Mouse (Mus musculus) CH12.LX (cell line): Measurements from ENCODE around the gene Pbx2.

ENCODE experiments used
- CHD1 ChIP-seq: IDR thresholded peaks from 2 replicates; pipeline ENCODE4 v1.6.1; 2012; ENCODE audit warnings: low read depth, low read length, improper control_type of control experiment, inconsistent platforms
- CTCF ChIP-seq, 2 experiments: IDR thresholded peaks in 1 of 2; conservative IDR thresholded peaks in 1 of 2; 2 replicates each; pipeline ENCODE4 v1.5.1; 2011 to 2012; ENCODE audit warnings: low read depth in 2 of 2, low read length in 2 of 2, improper control_type of control experiment in 1 of 2, inconsistent platforms in 1 of 2, mild to moderate bottlenecking in 1 of 2, moderate library complexity in 1 of 2
- ELF1 ChIP-seq: IDR thresholded peaks from 2 replicates; pipeline ENCODE4 v1.6.1; 2014; ENCODE audit warnings: low read depth, mild to moderate bottlenecking, inconsistent platforms, low read length, improper control_type of control experiment
- EP300 ChIP-seq: IDR thresholded peaks from 2 replicates; pipeline ENCODE4 v1.6.1; 2011; ENCODE audit warnings: low read length, improper control_type of control experiment
- IRF4 ChIP-seq: IDR thresholded peaks from 2 replicates; pipeline ENCODE4 v1.6.1; 2014; ENCODE audit warnings: low read depth, mild to moderate bottlenecking, inconsistent platforms, low read length, improper control_type of control experiment
- MAX ChIP-seq: IDR thresholded peaks from 2 replicates; pipeline ENCODE4 v1.6.1; 2011; ENCODE audit warnings: low read length, improper control_type of control experiment
- MEF2A ChIP-seq: IDR thresholded peaks from 2 replicates; pipeline ENCODE4 v1.6.1; 2014; ENCODE audit warnings: low read depth, mild to moderate bottlenecking, inconsistent platforms, low read length, improper control_type of control experiment, borderline replicate concordance
- POLR2A ChIP-seq: IDR thresholded peaks from 2 replicates; pipeline ENCODE4 v1.6.1; 2011; ENCODE audit warnings: low read depth, mild to moderate bottlenecking, improper control_type of control experiment, low read length
- POLR2AphosphoS2 ChIP-seq: IDR thresholded peaks from 2 replicates; pipeline ENCODE4 v1.6.1; 2011; ENCODE audit warnings: low read depth, low read length, improper control_type of control experiment
- RAD21 ChIP-seq: IDR thresholded peaks from 2 replicates; pipeline ENCODE4 v1.6.1; 2011; ENCODE audit warnings: low read depth, mild to moderate bottlenecking, low read length, improper control_type of control experiment, moderate library complexity
- USF1 ChIP-seq: IDR thresholded peaks from 2 replicates; pipeline ENCODE4 v1.6.1; 2014; ENCODE audit warnings: low read depth, mild to moderate bottlenecking, inconsistent platforms, low read length, improper control_type of control experiment
- ZC3H11A ChIP-seq: IDR thresholded peaks from 2 replicates; pipeline ENCODE4 v1.6.1; 2012; ENCODE audit warnings: low read depth, mild to moderate bottlenecking, inconsistent platforms, low read length, improper control_type of control experiment
- ZMIZ1 ChIP-seq: IDR thresholded peaks from 2 replicates; pipeline ENCODE4 v1.6.1; 2012; ENCODE audit warnings: low read depth, mild to moderate bottlenecking, inconsistent platforms, low read length, improper control_type of control experiment

DNA sequence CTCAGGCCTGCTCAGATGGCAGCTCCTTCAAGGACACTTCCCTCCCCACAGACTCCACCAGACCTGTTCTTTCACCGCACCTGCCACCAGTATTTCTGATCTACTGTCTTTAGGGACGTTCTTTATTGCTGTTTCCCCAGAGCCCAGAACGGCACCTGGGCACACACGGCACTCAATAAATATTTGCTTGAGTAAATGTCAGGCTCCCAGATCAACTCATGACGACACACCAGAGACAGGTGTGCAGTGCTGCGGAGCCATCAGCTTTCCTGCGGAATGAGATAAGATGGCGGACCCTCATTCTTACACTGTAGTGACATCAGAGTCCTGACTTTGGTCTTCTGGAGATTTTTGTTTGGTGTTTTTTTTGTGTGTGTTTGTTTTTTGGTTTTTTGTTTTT, 29.9 kb downstream of the Pbx2 start:
- TF ChIP-seq EP300 (no peak), POLR2A (no peak), ELF1 (no peak), CTCF (conservative IDR thresholded peaks at IDR 0.05 in 1 of 2, IDR thresholded peaks at IDR 0.05 in 1 of 2; ENCODE audit: low read depth in 2 of 2, low read length in 2 of 2) (no peak), ZC3H11A (no peak), MAX (no peak), USF1 (no peak), RAD21 (no peak), POLR2AphosphoS2 (no peak), ZMIZ1 (no peak), MEF2A (no peak), IRF4 (no peak), CHD1 (no peak)
